Mouse (Mus musculus) small intestine, adult 2 months (tissue): ENCODE results near the gene Dennd5a. TPM values are rescaled to one million over a fixed set of nuclear protein-coding genes. Genes with fewer than 3 reads are reported as not detected.

Source experiments
- H3K27ac ChIP-seq: fragments of 200-500 bp; 2 replicates; pipeline ENCODE4 v1.5.1; 2012; ENCODE audit warnings: low read depth, low read length, control low read depth, inconsistent platforms; ENCODE audit not compliant: insufficient read depth
- H3K27me3 ChIP-seq: fragments of 200-500 bp; 2 replicates; pipeline ENCODE4 v1.6.1; 2012; ENCODE audit warnings: mild to moderate bottlenecking, moderate library complexity, low read length, inconsistent platforms; ENCODE audit not compliant: control insufficient read depth, insufficient read depth
- H3K36me3 ChIP-seq: fragments of 200-500 bp; 2 replicates; pipeline ENCODE4 v1.6.1; 2012; ENCODE audit warnings: mild to moderate bottlenecking, low read length, control low read depth, inconsistent platforms; ENCODE audit not compliant: control insufficient read depth, insufficient read depth
- H3K4me1 ChIP-seq: fragments of 200-500 bp; 2 replicates; pipeline ENCODE4 v1.6.1; 2012; ENCODE audit warnings: low read length, inconsistent platforms, mixed read lengths; ENCODE audit not compliant: control insufficient read depth, insufficient read depth, insufficient read length
- H3K4me3 ChIP-seq: fragments of 200-500 bp; 2 replicates; pipeline ENCODE4 v1.5.1; 2012; ENCODE audit warnings: low read depth, mild to moderate bottlenecking, control low read depth, inconsistent platforms, low read length, moderate library complexity
- CTCF ChIP-seq: fragments of 200-500 bp; IDR thresholded peaks from 2 replicates; pipeline ENCODE4 v1.5.1; 2012; ENCODE audit warnings: low read depth, mild to moderate bottlenecking, control low read depth, inconsistent platforms, low read length, moderate library complexity, mixed read lengths; ENCODE audit not compliant: insufficient replicate concordance, insufficient read length; ENCODE audit errors: extremely low read depth
- POLR2A ChIP-seq: fragments of 200-500 bp; IDR thresholded peaks from 2 replicates; pipeline ENCODE4 v1.6.1; 2012; ENCODE audit warnings: low read depth, mild to moderate bottlenecking, control low read depth, inconsistent platforms, low read length, moderate library complexity
- WGBS: fragments of 180-500 bp; shearing (Covaris S2); methylation state at CpG from one replicate; pipeline ENCODE4 v1.1.7; 2018; 5-methylcytosine and 5-hydroxymethylcytosine counted together
- polyA plus RNA-seq: library from polyadenylated mRNA; depleted of rRNA; stranded (reverse); fragments of >200 nt; gene quantifications from 2 replicates; pipeline ENCODE4 v1.2.3, GENCODE M21; 2012

The Dennd5a gene
- polyA plus RNA-seq, 1 experiment: 11.7 TPM

GRCm38 (mm10) chr7:109975966-109976715 lies 15.9 kb upstream of the Dennd5a start:
- Histone ChIP-seq H3K4me3 (no peak overlapping the region), H3K36me3 (peaks cover 49% of the 10 kb centered on the region), H3K4me1 (no peaks in the 10 kb centered on the region), H3K27ac (no peak overlapping the region), H3K27me3 (no peaks in the 10 kb centered on the region; the same call in 1 of the 2 replicates)
- WGBS: 87% methylated on average over 6 of the region's 6 CpGs
- TF ChIP-seq POLR2A (no peak), CTCF (no peak)

- Histone ChIP-seq H3K27ac (no peak overlapping the region), H3K4me3 (no peak overlapping the region)
Observed at GRCm38 (mm10) chr7:109969542-109969941, 9.3 kb upstream of the Dennd5a start.

GRCm38 (mm10) chr7:109968924-109969450 lies 8.7 kb upstream of the Dennd5a start:
- no peak for TF ChIP-seq CTCF
- no peak for TF ChIP-seq POLR2A
- Histone ChIP-seq H3K36me3 (peaks cover 7% of the 10 kb centered on the region), H3K4me3 (no peak overlapping the region), H3K27me3 (no peaks in the 10 kb centered on the region), H3K27ac (no peak overlapping the region), H3K4me1 (no peaks in the 10 kb centered on the region)
- 13% methylated on average over 2 of the region's 2 CpGs for WGBS

More at GRCm38 (mm10) chr7:109969542-109969941, 9.3 kb upstream of the Dennd5a start:
- Histone ChIP-seq H3K36me3 (peaks cover 7% of the 10 kb centered on the region), H3K27me3 (no peaks in the 10 kb centered on the region), H3K4me1 (no peaks in the 10 kb centered on the region)
- TF ChIP-seq CTCF: no peak
- no peak for TF ChIP-seq POLR2A

GRCm38 (mm10) chr7:109967805-109968579 lies 7.7 kb upstream of the Dennd5a start:
- H3K27me3 ChIP-seq: no peaks in the 10 kb centered on the region
- H3K4me1 ChIP-seq: no peaks in the 10 kb centered on the region
- 74% methylated on average over 11 of the region's 11 CpGs for WGBS
- TF ChIP-seq CTCF (no peak), POLR2A (no peak)
- H3K36me3 ChIP-seq: peaks cover 7% of the 10 kb centered on the region
- H3K27ac ChIP-seq: no peak overlapping the region
- no peak overlapping the region for H3K4me3 ChIP-seq

GRCm38 (mm10) chr7:109965658-109966057 lies 5.4 kb upstream of the Dennd5a start:
- H3K36me3 ChIP-seq: no peaks in the 10 kb centered on the region
- no peaks in the 10 kb centered on the region for H3K4me1 ChIP-seq
- no peak overlapping the region for H3K27ac ChIP-seq
- H3K27me3 ChIP-seq: no peaks in the 10 kb centered on the region
- H3K4me3 ChIP-seq: no peak overlapping the region
- TF ChIP-seq CTCF (no peak), POLR2A (no peak)

- Histone ChIP-seq H3K36me3 (no peaks in the 10 kb centered on the region), H3K27me3 (peaks cover 4% of the 10 kb centered on the region; the same call in 1 of the 2 replicates), H3K4me1 (no peaks in the 10 kb centered on the region), H3K4me3 (no peak overlapping the region), H3K27ac (no peak overlapping the region)
- TF ChIP-seq CTCF (no peak), POLR2A (no peak)
- WGBS: 96% methylated on average over 4 of the region's 4 CpGs
Observed at GRCm38 (mm10) chr7:109963707-109964106, 3.4 kb upstream of the Dennd5a start.

GRCm38 (mm10) chr7:109962596-109962995 lies 2.3 kb upstream of the Dennd5a start:
- peaks cover 4% of the 10 kb centered on the region; the same call in 1 of the 2 replicates for H3K27me3 ChIP-seq
- H3K36me3 ChIP-seq: no peaks in the 10 kb centered on the region
- 78% methylated on average over 4 of the region's 4 CpGs for WGBS
- no peak overlapping the region for H3K27ac ChIP-seq
- no peaks in the 10 kb centered on the region for H3K4me1 ChIP-seq
- TF ChIP-seq POLR2A (no peak), CTCF (no peak)
- no peak overlapping the region for H3K4me3 ChIP-seq
